Mouse (Mus musculus): ENCODE data around the gene Rrp1. TPM values are rescaled to one million over a fixed set of nuclear protein-coding genes. Genes with fewer than 3 reads are reported as not detected.

The Rrp1 gene
- polyA plus RNA-seq, 1 experiment from 2014 or later, result 213 TPM

DNA sequence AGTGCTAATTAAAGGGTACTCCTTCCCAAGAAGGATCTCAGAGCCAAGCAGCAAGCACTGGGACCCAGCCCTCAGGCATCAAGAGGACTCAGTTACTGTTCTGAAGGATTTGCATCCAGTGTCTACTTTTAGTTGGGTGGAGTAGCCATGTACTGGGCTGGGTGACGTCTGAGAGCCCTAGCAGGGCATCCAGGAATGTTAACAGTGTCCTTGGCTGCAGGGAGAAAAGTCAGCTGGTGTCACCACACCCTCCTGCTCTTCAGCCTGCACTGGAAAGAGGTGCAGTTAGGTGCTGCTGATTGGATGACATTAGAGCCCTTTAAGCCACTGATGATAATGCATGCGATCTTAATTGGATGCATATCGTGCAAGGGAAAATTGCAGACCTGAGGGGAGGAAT is 20.0 kb upstream of the Rrp1 start:
- Histone ChIP-seq H3K9ac (replicated peaks; ENCODE audit: low read depth, low read length) (no peak overlapping the region), H3K9me3 (ENCODE audit: control insufficient read depth, low read depth, low read length) (no peaks in the 10 kb centered on the region), H3K4me3 (ENCODE audit: low read depth, low read length) (no peak overlapping the region), H3K27me3 (ENCODE audit: control insufficient read depth, insufficient read depth, low read length) (no peaks in the 10 kb centered on the region), H3K4me1 (ENCODE audit: control insufficient read depth, insufficient read depth, low read length) (no peaks in the 10 kb centered on the region), H3K36me3 (ENCODE audit: control insufficient read depth, insufficient read depth, low read length) (peaks cover 13% of the 10 kb centered on the region), H3K4me2 (replicated peaks; ENCODE audit: low read depth, low read length) (no peak overlapping the region), H3K27ac (ENCODE audit: low read length) (no peak overlapping the region)
- ATAC-seq (ENCODE audit: insufficient number of reproducible peaks, insufficient read depth, low FRiP score, low read depth), result no peak
- WGBS, result 68% methylated on average over 3 of the region's 3 CpGs

DNA sequence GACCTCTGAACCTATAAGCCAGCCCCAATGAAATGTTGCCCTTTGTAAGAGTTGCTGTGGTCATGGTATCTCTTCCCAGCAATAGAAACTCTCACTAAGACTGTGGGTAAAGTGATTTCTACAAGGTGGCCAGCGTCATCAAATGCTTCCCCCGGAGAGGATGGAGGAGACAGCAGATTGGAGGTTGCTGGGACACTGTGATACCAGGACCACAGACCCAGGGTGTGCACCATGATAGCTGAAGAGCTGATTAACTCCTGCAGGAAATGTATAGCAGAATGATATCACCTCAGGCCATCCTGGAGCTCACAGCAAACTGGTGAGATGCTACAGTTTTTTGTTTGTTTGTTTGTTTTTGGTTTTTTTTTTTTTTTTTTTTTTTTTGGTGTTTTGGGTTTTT is 16.9 kb upstream of the Rrp1 start:
- no peaks in the 10 kb centered on the region for H3K27me3 ChIP-seq (ENCODE audit: control insufficient read depth, insufficient read depth, low read length)
- no peaks in the 10 kb centered on the region for H3K9me3 ChIP-seq (ENCODE audit: control insufficient read depth, low read depth, low read length)
- ATAC-seq (ENCODE audit: insufficient number of reproducible peaks, insufficient read depth, low FRiP score, low read depth), result no peak
- H3K27ac ChIP-seq (ENCODE audit: low read length), result no peak overlapping the region
- no peak overlapping the region for H3K9ac ChIP-seq (replicated peaks; ENCODE audit: low read depth, low read length)
- H3K4me2 ChIP-seq (replicated peaks; ENCODE audit: low read depth, low read length), result no peak overlapping the region
- H3K36me3 ChIP-seq (ENCODE audit: control insufficient read depth, insufficient read depth, low read length), result peaks cover 23% of the 10 kb centered on the region
- no peaks in the 10 kb centered on the region; the same call in 1 of the 2 replicates for H3K4me1 ChIP-seq (ENCODE audit: control insufficient read depth, insufficient read depth, low read length)
- no peak overlapping the region for H3K4me3 ChIP-seq (ENCODE audit: low read depth, low read length)
- WGBS, result 82% methylated on average over 2 of the region's 2 CpGs

DNA sequence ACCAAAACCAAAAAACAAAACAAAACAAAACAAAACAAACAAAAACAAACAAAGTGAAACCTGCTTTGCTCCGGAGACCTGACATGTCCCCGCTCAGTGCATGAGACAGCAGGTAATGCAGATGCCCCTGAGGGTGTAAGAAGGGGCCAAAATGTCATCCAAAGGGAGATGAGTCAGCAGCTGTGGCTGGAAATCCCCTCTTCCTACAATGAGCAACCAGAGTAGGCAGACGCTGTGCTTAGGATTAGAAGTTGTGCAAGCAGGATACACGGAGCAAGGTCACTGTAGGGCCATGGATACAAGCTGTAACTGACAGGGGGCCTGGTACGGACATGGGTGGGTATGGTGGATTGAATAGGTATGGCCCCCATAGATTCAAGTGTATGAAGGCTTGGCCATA is 16.3 kb upstream of the Rrp1 start:
- WGBS, result 83% methylated on average over 5 of the region's 5 CpGs
- H3K4me3 ChIP-seq (ENCODE audit: low read depth, low read length), result no peak overlapping the region
- no peaks in the 10 kb centered on the region; the same call in 1 of the 2 replicates for H3K4me1 ChIP-seq (ENCODE audit: control insufficient read depth, insufficient read depth, low read length)
- peaks cover 23% of the 10 kb centered on the region for H3K36me3 ChIP-seq (ENCODE audit: control insufficient read depth, insufficient read depth, low read length)
- no peak for ATAC-seq (ENCODE audit: insufficient number of reproducible peaks, insufficient read depth, low FRiP score, low read depth)
- H3K27ac ChIP-seq (ENCODE audit: low read length), result no peak overlapping the region
- H3K9ac ChIP-seq (replicated peaks; ENCODE audit: low read depth, low read length), result no peak overlapping the region
- H3K27me3 ChIP-seq (ENCODE audit: control insufficient read depth, insufficient read depth, low read length), result no peaks in the 10 kb centered on the region
- no peaks in the 10 kb centered on the region for H3K9me3 ChIP-seq (ENCODE audit: control insufficient read depth, low read depth, low read length)
- no peak overlapping the region for H3K4me2 ChIP-seq (replicated peaks; ENCODE audit: low read depth, low read length)

DNA sequence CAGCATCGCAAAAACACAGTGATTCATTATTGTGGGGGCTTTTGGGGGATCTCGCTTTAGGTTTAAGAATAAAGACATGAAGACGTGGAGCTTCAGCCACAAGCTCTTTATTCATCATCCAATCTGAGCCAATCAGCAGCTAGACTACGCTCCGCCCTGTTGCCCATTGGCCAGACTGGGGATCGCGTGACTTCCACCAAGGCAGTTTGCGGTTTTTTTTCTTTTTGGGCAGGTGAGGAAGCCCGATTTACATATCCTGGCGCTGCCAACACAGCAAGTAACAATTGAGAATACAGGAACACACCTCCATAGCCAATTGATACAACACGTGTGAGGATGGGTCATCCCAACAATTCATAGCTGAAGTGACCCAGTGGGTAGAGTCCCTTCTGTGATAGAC is 15.2 kb upstream of the Rrp1 start:
- ATAC-seq (ENCODE audit: insufficient number of reproducible peaks, insufficient read depth, low FRiP score, low read depth), result no peak

DNA sequence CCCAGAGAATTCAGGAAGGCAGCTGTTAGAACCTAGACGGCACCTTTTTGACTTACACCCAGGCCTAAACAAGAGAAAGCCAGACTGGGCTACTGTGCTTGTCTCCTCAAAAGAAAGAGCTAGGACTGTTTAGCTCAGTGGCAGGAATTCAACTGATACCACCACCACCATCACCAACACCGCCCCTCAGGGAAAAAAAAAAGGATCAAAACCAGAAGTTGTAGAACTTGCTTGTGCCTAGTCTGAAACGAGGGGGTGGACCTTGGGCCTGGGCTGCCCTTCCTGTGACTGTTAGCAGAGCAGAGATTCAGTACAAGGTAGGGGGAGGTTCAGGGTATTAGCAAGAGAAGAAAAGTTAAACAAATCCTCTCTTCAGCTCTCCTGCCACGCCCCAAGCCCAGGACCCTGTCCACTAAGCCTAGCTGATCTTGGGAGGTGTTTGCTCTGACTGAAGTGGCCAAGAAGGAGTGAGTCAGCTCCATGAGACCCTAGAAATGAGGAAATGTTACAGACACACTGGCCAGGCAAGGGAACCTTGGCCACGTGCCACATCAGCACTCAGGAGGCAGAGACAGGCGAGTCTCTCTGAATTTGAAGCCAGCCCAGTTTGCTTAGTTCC is 13.4 kb upstream of the Rrp1 start:
- ATAC-seq (ENCODE audit: insufficient number of reproducible peaks, insufficient read depth, low FRiP score, low read depth), result peak; percentile 72
- no peaks in the 10 kb centered on the region; the same call in 1 of the 2 replicates for H3K4me1 ChIP-seq (ENCODE audit: control insufficient read depth, insufficient read depth, low read length)
- peak overlapping the region; percentile 72 for H3K9ac ChIP-seq (replicated peaks; ENCODE audit: low read depth, low read length)
- peak overlapping the region; percentile 86 for H3K27ac ChIP-seq (ENCODE audit: low read length)
- H3K4me2 ChIP-seq (replicated peaks; ENCODE audit: low read depth, low read length), result peak overlapping the region; percentile 66
- 32% methylated on average over 6 of the region's 6 CpGs for WGBS
- H3K9me3 ChIP-seq (ENCODE audit: control insufficient read depth, low read depth, low read length), result no peaks in the 10 kb centered on the region
- peaks cover 23% of the 10 kb centered on the region for H3K36me3 ChIP-seq (ENCODE audit: control insufficient read depth, insufficient read depth, low read length)
- H3K4me3 ChIP-seq (ENCODE audit: low read depth, low read length), result peak overlapping the region; percentile 75
- no peaks in the 10 kb centered on the region for H3K27me3 ChIP-seq (ENCODE audit: control insufficient read depth, insufficient read depth, low read length)

More for the DNA sequence above, 15.2 kb upstream of the Rrp1 start:
- Histone ChIP-seq H3K9ac (replicated peaks; ENCODE audit: low read depth, low read length) (no peak overlapping the region), H3K27me3 (ENCODE audit: control insufficient read depth, insufficient read depth, low read length) (no peaks in the 10 kb centered on the region), H3K4me1 (ENCODE audit: control insufficient read depth, insufficient read depth, low read length) (no peaks in the 10 kb centered on the region; the same call in 1 of the 2 replicates), H3K27ac (ENCODE audit: low read length) (no peak overlapping the region), H3K9me3 (ENCODE audit: control insufficient read depth, low read depth, low read length) (no peaks in the 10 kb centered on the region), H3K4me3 (ENCODE audit: low read depth, low read length) (no peak overlapping the region), H3K36me3 (ENCODE audit: control insufficient read depth, insufficient read depth, low read length) (peaks cover 23% of the 10 kb centered on the region), H3K4me2 (replicated peaks; ENCODE audit: low read depth, low read length) (no peak overlapping the region)
- 91% methylated on average over 11 of the region's 11 CpGs for WGBS

DNA sequence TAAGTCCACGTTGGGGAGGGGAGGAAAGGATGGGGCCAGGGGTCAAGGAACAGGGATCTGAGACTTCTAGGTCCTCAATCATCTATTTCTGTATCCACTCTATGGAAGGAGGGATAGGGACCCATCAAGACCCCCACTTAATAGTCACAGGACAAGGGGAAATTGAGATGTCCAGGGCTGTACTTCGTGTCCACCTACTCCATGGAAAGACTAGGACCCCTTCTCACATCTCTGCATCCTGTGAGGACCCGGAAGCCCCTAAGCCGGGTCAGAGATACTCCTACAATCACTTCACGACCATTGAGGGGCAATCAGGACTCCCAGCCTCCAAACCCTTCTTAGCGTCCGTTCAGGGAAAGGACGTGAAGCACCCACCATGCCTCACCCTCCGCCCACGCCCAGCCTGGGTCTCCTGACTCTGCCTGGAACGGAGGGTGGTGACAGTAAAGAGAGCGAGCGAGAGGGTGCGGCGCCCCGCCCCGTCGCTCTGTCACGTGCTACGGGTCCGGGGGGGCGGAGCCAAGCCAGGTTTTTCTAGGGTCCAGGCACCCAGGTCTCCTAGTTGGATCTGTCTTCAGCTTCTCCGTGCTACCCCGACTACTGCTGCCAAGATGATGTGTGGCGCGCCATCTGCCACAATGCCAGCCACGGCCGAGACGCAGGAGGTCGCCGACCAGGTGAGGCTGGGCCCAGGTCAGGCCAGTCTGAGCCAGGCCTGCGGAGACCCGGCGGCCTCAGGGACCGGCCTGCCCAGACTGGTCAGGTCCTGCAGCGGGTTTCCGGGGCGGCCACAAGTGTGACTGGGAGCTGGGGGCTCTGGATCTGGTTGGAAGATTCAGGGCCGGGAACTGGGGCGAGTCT is 12.6 kb upstream of the Rrp1 start, which contains the start of gene Cstb:
TSS of gene Cstb (plus strand) at position 489 of the 861 bp plus-strand sequence.
- Histone ChIP-seq H3K4me1 (ENCODE audit: control insufficient read depth, insufficient read depth, low read length) (no peaks in the 10 kb centered on the region; the same call in 1 of the 2 replicates), H3K27ac (ENCODE audit: low read length) (peak within 1 kb of the TSS; percentile 86), H3K4me3 (ENCODE audit: low read depth, low read length) (peak within 1 kb of the TSS; percentile 75), H3K4me2 (replicated peaks; ENCODE audit: low read depth, low read length) (peak within 1 kb of the TSS; percentile 66), H3K27me3 (ENCODE audit: control insufficient read depth, insufficient read depth, low read length) (no peaks in the 10 kb centered on the region), H3K9me3 (ENCODE audit: control insufficient read depth, low read depth, low read length) (no peaks in the 10 kb centered on the region), H3K9ac (replicated peaks; ENCODE audit: low read depth, low read length) (peak within 1 kb of the TSS; percentile 72), H3K36me3 (ENCODE audit: control insufficient read depth, insufficient read depth, low read length) (peaks cover 23% of the 10 kb centered on the region)
- WGBS, result 1% methylated on average over 40 of the region's 40 CpGs
- peak; percentile 91 for ATAC-seq (ENCODE audit: insufficient number of reproducible peaks, insufficient read depth, low FRiP score, low read depth)

DNA sequence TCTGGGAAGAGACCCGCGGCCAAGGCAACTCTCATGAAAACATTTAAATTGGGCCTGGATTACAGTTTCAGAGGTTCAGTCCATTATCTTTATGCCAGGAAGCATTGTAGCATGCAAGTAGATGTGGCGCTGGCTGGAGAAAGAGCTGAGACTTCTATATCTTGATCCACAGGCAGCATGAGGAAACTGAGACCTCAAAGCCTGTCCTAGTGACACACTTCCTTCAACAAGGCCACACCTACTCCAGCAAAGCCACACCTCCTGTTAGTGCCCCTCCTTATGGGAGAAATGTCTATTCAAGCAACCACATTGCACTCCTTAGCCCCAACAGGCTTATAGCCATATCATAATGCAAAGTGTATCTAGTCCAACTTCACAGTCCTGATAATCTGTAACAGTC is 9.8 kb upstream of the Rrp1 start:
- H3K4me1 ChIP-seq (ENCODE audit: control insufficient read depth, insufficient read depth, low read length), result no peaks in the 10 kb centered on the region; the same call in 1 of the 2 replicates
- 95% methylated on average over 3 of the region's 3 CpGs for WGBS
- no peak for ATAC-seq (ENCODE audit: insufficient number of reproducible peaks, insufficient read depth, low FRiP score, low read depth)

DNA sequence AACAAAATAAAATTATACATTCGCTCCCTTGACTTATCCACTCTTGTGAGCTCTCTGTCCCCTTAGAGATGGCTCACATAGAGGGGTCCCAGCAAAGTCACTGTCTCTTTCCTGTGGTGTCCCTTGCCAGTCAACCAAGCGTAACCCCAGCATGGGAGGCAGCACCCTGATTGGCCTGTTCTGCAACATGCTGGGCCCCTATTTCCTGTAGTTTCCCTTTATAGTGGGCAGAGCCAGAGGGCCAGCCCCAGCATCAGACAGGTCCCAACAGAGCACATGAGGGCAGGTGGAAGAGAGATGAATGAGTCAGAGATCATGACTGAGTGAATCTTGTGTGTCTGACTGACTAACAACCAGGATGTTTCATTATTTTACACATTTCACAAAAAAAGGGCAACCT is 8.1 kb upstream of the Rrp1 start:
- WGBS, result 66% methylated on average over 2 of the region's 2 CpGs
- no peak overlapping the region for H3K27ac ChIP-seq (ENCODE audit: low read length)
- no peak for ATAC-seq (ENCODE audit: insufficient number of reproducible peaks, insufficient read depth, low FRiP score, low read depth)

More for the DNA sequence above, 9.8 kb upstream of the Rrp1 start:
- Histone ChIP-seq H3K27ac (ENCODE audit: low read length) (no peak overlapping the region), H3K9me3 (ENCODE audit: control insufficient read depth, low read depth, low read length) (no peaks in the 10 kb centered on the region), H3K9ac (replicated peaks; ENCODE audit: low read depth, low read length) (no peak overlapping the region), H3K27me3 (ENCODE audit: control insufficient read depth, insufficient read depth, low read length) (no peaks in the 10 kb centered on the region), H3K4me3 (ENCODE audit: low read depth, low read length) (no peak overlapping the region), H3K4me2 (replicated peaks; ENCODE audit: low read depth, low read length) (no peak overlapping the region), H3K36me3 (ENCODE audit: control insufficient read depth, insufficient read depth, low read length) (peaks cover 7% of the 10 kb centered on the region)

More for the DNA sequence above, 8.1 kb upstream of the Rrp1 start:
- H3K9ac ChIP-seq (replicated peaks; ENCODE audit: low read depth, low read length), result no peak overlapping the region
- H3K27me3 ChIP-seq (ENCODE audit: control insufficient read depth, insufficient read depth, low read length), result no peaks in the 10 kb centered on the region
- no peak overlapping the region for H3K4me2 ChIP-seq (replicated peaks; ENCODE audit: low read depth, low read length)
- no peak overlapping the region for H3K4me3 ChIP-seq (ENCODE audit: low read depth, low read length)
- no peaks in the 10 kb centered on the region for H3K4me1 ChIP-seq (ENCODE audit: control insufficient read depth, insufficient read depth, low read length)
- no peaks in the 10 kb centered on the region for H3K36me3 ChIP-seq (ENCODE audit: control insufficient read depth, insufficient read depth, low read length)
- H3K9me3 ChIP-seq (ENCODE audit: control insufficient read depth, low read depth, low read length), result no peaks in the 10 kb centered on the region
